Mouse (Mus musculus) liver, postnatal 0 days (tissue): ENCODE measurements around the gene Blvrb.

ENCODE experiments used
- CTCF ChIP-seq: sonication (generic); IDR thresholded peaks from 2 replicates; pipeline ENCODE4 v1.5.1; 2016; ENCODE audit warnings: antibody characterized with exemption, low read depth
- EP300 ChIP-seq: IDR thresholded peaks from 2 replicates; pipeline ENCODE4 v1.6.1; 2016; ENCODE audit warnings: antibody characterized with exemption, low read depth, mild to moderate bottlenecking

DNA sequence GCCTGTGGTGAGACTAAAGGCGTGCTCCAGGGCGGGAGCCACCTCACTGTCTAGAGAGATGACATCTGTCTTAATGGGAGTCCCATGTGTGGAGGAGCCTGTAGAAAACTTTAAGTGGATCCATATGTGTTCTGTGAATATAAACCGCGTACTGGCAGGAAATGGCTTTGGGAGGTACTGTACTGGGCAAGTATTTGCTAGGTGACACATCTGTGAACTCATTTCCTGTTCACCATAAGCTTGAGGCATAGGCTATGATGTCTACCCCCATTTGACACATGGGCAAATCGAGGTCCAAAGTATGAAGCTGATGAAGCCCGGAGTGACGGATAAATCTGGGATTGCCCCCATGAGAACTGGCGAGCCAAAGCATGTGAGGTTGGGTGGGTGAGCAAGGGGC, 40.0 kb upstream of the Blvrb start:
- no peak for TF ChIP-seq CTCF
- no peak for TF ChIP-seq EP300
